8 mouse cellular contexts compared by ENCODE assay signal in the genomic region with DNA sequence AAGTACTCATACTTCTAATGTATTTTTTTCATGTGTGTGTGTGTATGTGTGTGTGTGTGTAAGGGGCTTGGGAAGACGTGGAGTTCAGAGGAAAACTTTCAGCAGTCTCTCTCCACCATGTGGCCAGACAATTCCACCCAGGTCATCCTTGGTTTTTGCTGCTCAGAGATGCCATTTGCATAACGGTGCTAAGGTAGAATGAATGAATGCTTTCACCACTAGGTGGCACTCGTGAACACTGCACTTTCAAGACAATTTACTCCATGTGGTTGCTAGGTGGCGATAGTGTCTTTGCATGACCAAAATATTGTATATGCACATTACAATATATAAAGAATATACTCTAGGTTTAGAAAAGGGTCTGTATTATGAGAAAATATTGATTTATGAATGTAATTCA. TPM values are rescaled to one million over a fixed set of nuclear protein-coding genes. Genes with fewer than 3 reads are reported as not detected.
DNase-seq lines count a peak whose midpoint lies in the region; ATAC-seq lines count a peak whose summit lies in the region.

No protein-coding gene starts in this region.

- H3K27me3 ChIP-seq in limb, embryonic 11.5 days (ENCODE audit: control insufficient read depth, insufficient read depth, low read length) = no peaks in the 10 kb centered on the region
- no peaks in the 10 kb centered on the region for H3K27me3 ChIP-seq in midbrain, embryonic 16.5 days (ENCODE audit: control insufficient read depth, insufficient read depth, low read depth, low read length)
- no peaks in the 10 kb centered on the region for H3K27me3 ChIP-seq in splenic B cell, adult 2 months (ENCODE audit: control insufficient read depth, insufficient read depth, low read length, poor library complexity, severe bottlenecking)

- peak; percentile 14 for DNase-seq in 3134 (ENCODE audit: extremely low read depth, insufficient read length, low spot score)
- peak; percentile 92 for DNase-seq in MN1 (ENCODE audit: low spot score)
- peak; percentile 65 for DNase-seq in cerebellum, adult 8-10 months
- DNase-seq in forelimb bud, embryonic 11.5 days (ENCODE audit: low read depth, low spot score) = peak; percentile 88
- peak; percentile 61 for DNase-seq in kidney, adult 18-20 months
- DNase-seq in limb, embryonic 11.5 days (ENCODE audit: low spot score) = peak; percentile 76
- peak; percentile 93 for DNase-seq in splenic B cell, adult 2 months (ENCODE audit: low read depth, low spot score)

- no peak overlapping the region for H3K27ac ChIP-seq in limb, embryonic 11.5 days (replicated peaks; ENCODE audit: low read depth, low read length)
- no peak overlapping the region for H3K27ac ChIP-seq in midbrain, embryonic 16.5 days (ENCODE audit: low read length)

- no peak overlapping the region for H3K9ac ChIP-seq in limb, embryonic 11.5 days (ENCODE audit: low read length)
- no peak overlapping the region for H3K9ac ChIP-seq in midbrain, embryonic 16.5 days (ENCODE audit: low read depth, low read length)

- no peak overlapping the region for H3K4me2 ChIP-seq in limb, embryonic 11.5 days (ENCODE audit: low read depth, severe bottlenecking)
- H3K4me2 ChIP-seq in midbrain, embryonic 16.5 days (ENCODE audit: low read length) = no peak overlapping the region

- H3K4me3 ChIP-seq in limb, embryonic 11.5 days (ENCODE audit: low read depth, low read length) = no peak overlapping the region
- H3K4me3 ChIP-seq in midbrain, embryonic 16.5 days (ENCODE audit: low read depth, low read length) = no peak overlapping the region

- no peak for ATAC-seq in limb, embryonic 11.5 days (ENCODE audit: insufficient number of reproducible peaks, low FRiP score, low TSS enrichment, low read depth)
- peak; percentile 84 for ATAC-seq in midbrain, embryonic 16.5 days

- H3K4me1 ChIP-seq in limb, embryonic 11.5 days (ENCODE audit: control insufficient read depth, insufficient read depth, low read length) = no peaks in the 10 kb centered on the region
- no peaks in the 10 kb centered on the region for H3K4me1 ChIP-seq in midbrain, embryonic 16.5 days (ENCODE audit: control insufficient read depth, insufficient read depth, low read length)

- 29% methylated on average over 4 of the region's 4 CpGs for WGBS in limb, embryonic 11.5 days
- 18% methylated on average over 4 of the region's 4 CpGs for WGBS in midbrain, embryonic 16.5 days

- H3K9me3 ChIP-seq in limb, embryonic 11.5 days (ENCODE audit: control insufficient read depth, low read length) = no peaks in the 10 kb centered on the region
- H3K9me3 ChIP-seq in midbrain, embryonic 16.5 days (replicated peaks; ENCODE audit: control insufficient read depth, low read length, poor library complexity, severe bottlenecking) = no peaks in the 10 kb centered on the region

- H3K36me3 ChIP-seq in limb, embryonic 11.5 days (ENCODE audit: control insufficient read depth, insufficient read depth, low read length) = no peaks in the 10 kb centered on the region
- H3K36me3 ChIP-seq in midbrain, embryonic 16.5 days (ENCODE audit: control insufficient read depth, insufficient read depth, low read length) = peaks cover 6% of the 10 kb centered on the region; the same call in 1 of the 2 replicates
- no peaks in the 10 kb centered on the region; the same call in 1 of the 2 replicates for H3K36me3 ChIP-seq in splenic B cell, adult 2 months (ENCODE audit: control insufficient read depth, insufficient read depth, low read length, poor library complexity, severe bottlenecking)

RNA-seq across cellular contexts. Expression of gene Rwdd1, which starts 32.7 kb away (rescaled TPM):
- polyA plus RNA-seq in limb, embryonic 11.5 days (2014; fragmentation: Nextera tagmentation; extraction: Ambion mirVana) = 170 and 176 TPM in 2 replicates
- 118 and 125 TPM in 2 replicates for polyA plus RNA-seq in midbrain, embryonic 16.5 days (2015; fragmentation: Nextera tagmentation; extraction: Ambion mirVana)

RNA-seq across cellular contexts. Expression of gene Zup1, which starts 35.7 kb away (rescaled TPM):
- polyA plus RNA-seq in limb, embryonic 11.5 days (2014; fragmentation: Nextera tagmentation; extraction: Ambion mirVana) = 23.3 and 27.4 TPM in 2 replicates
- 18.8 and 23.1 TPM in 2 replicates for polyA plus RNA-seq in midbrain, embryonic 16.5 days (2015; fragmentation: Nextera tagmentation; extraction: Ambion mirVana)

RNA-seq across cellular contexts. Expression of gene Trappc3l, which starts 50.6 kb away (rescaled TPM):
- not detected in 2 replicates for polyA plus RNA-seq in limb, embryonic 11.5 days (2014; fragmentation: Nextera tagmentation; extraction: Ambion mirVana)
- not detected in 2 replicates for polyA plus RNA-seq in midbrain, embryonic 16.5 days (2015; fragmentation: Nextera tagmentation; extraction: Ambion mirVana)

RNA-seq across cellular contexts. Expression of gene Calhm4, which starts 57.3 kb away (rescaled TPM):
- not detected in 2 replicates for polyA plus RNA-seq in limb, embryonic 11.5 days (2014; fragmentation: Nextera tagmentation; extraction: Ambion mirVana)
- polyA plus RNA-seq in midbrain, embryonic 16.5 days (2015; fragmentation: Nextera tagmentation; extraction: Ambion mirVana) = not detected in 2 replicates

Comparison
In these comparisons a context has a peak if more than half of its experiments do, and no peak if none do; other contexts are left out.
1. DNase-seq: peak in every context shown above with its lines; median percentile 93 in splenic B cell, adult 2 months; 92 in MN1; 88 in forelimb bud, embryonic 11.5 days; 76 in limb, embryonic 11.5 days; 65 in cerebellum, adult 8-10 months; 61 in kidney, adult 18-20 months; 14 in 3134.